Mouse (Mus musculus) R1 (cell line): ENCODE measurements around the gene Mrps7.

ENCODE experiments used
- DNase-seq: peaks from one replicate; pipeline ENCODE4 v3.0.0-alpha.2; 2018; ENCODE audit warnings: low read depth, low spot score

Mrps7 gene

DNA sequence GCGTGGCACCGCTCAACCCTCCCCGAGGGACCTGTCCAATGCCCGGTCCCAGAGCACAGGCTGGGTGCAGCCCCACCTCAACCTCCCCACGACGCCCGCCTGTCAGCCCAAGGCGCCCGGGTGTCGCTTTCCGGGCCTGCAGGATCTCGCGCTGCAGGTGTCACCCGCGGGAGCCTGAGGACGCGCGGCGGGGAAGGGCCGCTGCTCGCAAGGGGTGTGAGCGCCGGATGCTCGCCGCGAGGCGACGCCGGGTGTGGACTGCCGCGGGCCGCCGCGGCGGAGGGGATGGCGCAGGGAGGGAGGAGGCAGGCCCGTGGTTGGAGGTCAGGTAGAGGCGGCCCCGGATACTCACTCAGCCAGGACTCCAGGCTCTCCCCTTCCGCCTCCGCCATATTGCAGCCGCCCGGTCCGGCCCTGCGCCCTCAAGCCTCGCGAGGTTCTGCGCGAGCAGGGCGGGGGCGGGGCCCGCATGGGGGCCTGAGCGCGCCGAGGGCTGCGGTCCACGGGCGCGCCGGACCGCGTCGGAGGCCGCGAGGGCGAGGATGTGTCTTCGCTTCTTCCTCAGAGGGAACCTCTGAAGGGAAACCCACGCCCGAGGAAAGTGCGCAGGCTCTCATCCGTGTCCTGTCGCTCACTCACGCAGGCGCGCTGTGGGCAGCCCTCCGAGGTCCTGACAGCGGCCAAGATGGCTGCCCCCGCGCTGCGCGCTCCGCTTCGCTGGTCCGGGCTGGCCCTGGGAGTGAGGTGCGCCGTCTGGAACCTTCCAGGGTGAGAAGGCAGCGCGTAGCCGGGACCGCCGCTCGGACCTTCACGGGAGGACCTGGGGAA, at the start of gene Mrps7, which contains the start of gene Gga3:
TSS of gene Mrps7 (plus strand) at position 450 of the 828 bp plus-strand sequence.
TSS of gene Gga3 (minus strand) at position 576 of the 828 bp plus-strand sequence.
- peak; percentile 90 for DNase-seq

DNA sequence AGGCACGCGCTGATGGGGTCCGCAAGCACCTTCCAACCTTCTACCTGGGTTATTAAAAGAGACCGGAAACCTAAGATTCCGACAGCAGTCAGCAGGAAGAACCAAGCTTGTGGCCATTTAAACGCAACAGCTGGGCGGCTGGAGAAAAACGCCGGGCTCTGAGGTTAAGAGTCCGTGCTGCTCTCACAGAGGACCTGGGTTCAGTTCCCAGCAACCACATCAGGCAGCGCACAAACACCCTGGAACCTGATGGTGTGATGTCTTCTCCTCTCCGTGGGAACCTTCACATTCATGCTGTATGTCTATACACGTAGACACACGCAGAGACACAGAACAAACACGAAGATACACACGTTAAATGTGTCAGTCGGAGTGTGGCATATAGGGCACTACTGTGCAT, 48.0 kb upstream of the Mrps7 start:
- peak; percentile 51 for DNase-seq

DNA sequence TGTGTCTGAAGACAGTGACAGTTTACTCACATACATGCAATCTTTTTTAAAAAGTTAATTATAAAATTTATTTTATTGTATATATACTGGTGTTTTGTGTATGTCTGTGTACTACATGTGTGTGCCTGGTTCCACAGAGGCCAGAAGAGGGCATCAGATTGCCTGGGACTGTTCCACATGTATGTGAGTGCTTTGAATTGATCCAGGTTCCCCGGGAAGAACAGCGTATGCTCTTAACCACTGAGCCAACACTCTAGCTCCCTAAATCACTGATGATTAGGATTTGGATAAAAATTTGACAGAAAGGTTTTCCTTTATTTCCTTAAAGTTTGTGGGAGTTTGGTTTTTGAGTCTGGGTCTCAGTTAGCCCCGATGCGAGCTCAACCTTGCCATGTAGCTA, 40.3 kb upstream of the Mrps7 start:
- DNase-seq: peak; percentile 59

DNA sequence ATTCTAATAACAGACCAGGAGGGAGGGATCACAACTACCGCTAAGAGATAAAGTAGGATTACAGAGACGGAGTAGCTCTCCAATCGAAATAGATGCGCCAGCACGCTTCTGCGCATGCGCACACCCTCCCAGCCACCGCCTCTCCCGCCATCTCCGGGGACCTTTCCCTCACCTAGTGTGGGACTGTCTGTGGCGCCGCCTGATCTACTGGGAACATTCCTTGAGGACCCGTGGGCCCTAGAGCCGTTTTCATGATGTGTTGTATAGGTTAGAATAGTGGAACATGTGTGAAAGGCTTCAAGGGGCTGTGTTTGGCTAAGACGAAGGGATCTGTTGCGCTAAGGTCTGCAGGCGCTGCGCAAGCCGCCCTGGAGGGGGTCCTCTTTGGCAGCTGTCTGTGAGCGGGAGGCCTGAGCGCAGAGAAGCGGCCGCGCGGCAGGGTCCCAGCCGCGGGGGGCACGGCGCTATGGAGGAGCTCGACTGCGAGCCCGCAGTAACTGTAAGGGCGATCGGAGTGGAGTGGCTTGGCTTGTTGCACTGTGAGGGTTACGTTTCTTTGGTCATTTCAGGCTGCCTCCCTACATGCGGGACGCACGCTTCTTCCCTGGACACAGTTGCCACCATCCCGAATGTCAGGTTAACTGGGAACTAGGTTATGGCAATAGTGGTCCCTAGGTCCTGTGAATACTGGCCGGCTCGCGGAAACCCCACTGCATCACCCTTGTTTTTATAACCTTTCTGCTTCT, 39.5 kb upstream of the Mrps7 start, which contains the start of gene Nup85:
TSS of gene Nup85 (plus strand) at position 371 of the 746 bp plus-strand sequence.
- peak; percentile 97 for DNase-seq

DNA sequence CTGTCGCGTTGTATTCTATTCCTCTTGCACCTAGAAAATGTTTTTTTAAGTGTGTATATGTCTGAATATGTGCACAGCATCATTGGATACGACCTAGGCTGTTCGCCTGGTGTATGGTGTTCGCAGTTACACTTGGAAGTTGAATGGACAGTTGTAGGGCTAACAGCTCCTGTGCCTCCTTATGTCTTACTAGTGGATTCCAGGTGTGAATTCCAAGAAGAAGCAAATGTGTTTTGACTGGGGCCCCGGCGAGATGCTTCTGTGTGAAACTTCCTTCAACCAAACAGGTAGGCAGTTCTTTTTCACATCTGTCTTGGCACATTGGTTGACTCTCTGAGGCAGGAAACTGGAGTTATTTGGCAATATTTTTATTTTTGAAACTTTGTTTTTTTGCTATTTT, 38.8 kb upstream of the Mrps7 start:
- no peak for DNase-seq

DNA sequence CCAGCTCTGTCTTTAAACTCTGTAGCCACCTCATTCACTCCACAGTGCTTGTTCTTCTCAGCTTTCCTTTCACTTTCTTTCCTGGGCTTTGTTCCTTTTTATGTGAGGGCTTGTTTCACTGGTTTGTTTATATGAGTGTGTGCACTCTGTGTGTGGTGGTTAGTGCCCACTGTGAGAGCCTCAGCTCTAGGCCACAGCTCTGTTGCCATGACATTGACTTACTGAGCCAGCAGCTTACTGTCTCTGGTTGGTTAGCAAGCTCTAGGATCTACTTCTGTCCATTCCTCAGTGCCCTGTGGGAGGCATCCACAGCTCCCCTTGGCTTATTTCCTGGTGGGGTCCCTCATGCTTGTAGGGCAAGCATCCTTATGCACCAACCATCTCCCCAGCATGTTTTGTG, 24.6 kb upstream of the Mrps7 start:
- DNase-seq: no peak

DNA sequence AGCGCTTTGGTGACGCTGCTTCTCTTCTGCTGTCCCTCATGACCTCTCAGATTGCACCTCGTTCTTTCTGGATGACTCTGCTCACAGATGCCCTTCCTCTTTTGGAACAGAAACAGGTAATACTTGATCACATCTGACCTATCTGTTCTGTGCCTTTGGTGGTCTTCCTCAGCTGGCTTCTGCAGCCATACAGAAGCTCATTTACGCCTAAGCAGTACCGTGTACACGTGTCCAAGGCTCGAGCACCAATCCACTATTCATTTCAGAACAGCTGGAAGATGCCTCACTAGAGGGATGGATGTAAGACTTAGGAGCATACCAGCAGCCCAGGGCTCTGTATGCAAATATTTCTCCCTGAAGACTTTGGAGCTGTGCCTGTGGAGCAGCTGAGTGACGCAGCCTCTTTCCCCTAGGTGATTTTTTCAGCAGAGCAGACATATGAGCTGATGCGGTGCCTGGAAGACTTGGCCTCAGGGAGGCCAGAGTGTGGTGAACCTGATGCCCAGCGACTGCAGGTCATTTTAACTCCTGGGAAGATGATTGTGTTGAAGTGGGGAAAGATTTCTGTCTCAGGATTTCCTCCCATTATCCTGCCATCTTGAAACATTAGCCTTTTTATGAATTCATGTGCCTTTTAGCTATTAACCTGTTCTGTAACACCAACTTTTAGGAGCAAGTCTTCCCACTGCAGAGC, 20.7 kb upstream of the Mrps7 start:
- DNase-seq: no peak

DNA sequence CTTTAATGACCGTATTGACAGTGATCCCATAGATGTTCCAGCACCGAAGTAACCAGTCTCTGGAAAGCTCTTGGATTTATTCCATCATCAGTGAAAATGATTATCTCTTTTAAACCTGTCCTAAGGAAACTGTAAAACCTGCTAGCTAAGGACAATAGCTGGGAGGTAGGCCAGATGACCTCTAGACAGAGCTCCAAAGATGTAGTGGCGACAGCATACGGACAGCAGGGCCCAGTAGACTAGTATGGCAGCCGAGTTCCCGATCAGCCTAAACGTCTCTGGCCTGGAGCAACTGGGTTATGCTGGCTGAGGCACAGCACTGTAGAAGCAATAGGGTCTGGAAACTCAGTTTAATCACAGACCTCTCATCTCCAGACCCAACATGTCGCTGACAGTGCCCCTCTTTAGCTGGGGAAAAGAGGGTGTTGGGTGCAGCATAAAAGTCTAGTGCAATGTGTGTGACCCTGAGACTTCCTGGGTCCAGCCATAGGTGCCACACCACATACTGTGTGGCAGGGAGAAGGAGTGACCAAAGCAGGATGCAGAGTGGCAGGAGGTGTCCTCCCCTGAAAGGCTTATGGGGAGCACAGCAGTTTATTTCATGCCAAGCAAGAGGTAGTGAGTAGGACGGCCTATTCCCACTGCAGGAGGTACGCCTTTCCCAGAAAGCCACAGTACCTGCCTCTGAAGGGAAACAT, 19.2 kb upstream of the Mrps7 start:
- DNase-seq: no peak

DNA sequence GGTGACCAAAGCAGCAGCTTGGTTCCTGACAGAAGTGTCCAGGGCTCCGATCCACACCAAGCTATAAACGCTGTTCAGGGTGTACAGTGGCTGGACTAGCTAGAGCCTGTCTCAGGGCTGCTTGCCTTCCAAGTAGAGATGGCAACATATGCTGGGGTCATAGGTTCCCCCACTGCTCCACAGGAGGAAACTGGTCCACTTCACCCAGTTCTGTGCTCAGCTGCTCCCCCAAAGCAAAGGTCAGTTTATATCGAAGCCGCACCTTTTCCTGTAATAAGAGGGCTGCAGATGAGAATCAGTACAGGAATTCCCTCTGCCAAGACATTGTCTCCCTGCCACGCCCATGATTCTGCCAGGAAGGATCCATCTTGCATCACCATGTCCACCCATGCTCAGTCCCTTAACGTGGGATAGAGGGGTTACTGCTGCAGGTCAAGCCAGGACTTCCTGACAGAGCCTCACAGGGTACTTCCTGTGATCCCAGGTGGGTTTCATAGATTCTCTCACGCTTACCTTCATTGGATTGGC, 18.1 kb upstream of the Mrps7 start:
- no peak for DNase-seq

DNA sequence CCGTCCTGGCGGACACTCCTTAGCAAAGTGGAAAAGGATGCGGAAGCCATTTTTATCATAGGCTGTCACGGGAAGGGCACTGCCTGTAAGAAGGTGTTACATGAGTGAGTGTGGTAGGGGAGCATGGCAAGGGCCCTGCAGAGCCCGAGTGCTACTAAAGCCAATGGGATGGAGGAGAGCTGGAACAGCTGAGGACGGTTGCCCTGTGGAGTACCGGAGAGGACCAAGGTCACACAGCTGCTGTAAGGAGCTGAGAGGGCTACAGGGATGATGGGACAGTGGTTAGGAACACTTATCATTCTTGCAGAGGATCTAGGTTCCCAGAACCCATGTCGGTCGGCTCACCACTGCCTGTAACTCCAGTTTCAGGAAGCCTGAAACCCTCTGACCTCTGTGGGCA, 17.3 kb upstream of the Mrps7 start:
- no peak for DNase-seq

DNA sequence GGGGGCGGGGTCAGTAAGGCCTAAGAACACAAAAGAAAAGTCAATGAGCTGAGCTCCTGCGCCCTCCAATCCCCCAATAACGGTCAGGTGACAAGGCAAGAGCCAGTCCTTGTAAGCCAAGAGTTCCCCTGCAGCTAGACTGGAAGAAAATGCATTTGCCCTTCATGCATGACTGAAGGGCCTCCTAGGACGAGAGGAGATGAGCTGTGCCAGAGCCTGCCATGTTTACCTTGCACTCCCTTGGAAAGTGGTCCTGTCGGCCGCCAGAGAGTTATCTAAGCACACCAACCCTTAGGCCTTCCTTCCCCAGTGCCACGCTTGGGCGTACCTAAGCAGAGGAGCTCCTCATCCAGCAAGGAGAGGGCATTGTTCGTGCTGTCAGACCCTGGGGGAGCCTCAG, 15.7 kb upstream of the Mrps7 start:
- DNase-seq: peak; percentile 82

DNA sequence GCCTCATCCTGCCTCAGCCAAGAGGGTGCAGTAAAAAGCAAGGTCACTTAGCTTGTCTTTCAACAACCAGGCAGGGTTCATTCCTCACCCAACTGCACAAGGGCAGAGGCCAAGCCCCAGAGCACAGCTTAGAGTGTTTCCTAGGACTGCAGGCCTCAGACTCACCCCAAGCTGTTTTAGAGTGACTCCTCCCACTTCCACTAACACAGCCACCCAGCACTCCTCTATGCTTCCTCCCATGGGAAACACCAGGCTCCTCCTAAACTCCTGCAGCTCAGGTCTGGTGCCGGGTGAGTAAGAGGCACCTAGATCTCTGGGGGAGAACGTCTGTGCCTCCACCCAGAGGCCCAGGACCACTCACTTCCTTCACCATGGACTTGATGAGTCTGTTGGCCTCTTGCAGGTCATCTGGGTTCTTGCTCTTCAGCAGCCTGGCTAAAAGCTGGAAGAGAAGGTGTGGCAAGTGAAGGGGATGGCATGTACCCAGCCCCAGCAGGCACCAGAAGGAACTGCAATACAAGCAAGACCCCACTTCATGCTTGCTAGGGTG, 13.1 kb upstream of the Mrps7 start:
- DNase-seq: peak; percentile 64

DNA sequence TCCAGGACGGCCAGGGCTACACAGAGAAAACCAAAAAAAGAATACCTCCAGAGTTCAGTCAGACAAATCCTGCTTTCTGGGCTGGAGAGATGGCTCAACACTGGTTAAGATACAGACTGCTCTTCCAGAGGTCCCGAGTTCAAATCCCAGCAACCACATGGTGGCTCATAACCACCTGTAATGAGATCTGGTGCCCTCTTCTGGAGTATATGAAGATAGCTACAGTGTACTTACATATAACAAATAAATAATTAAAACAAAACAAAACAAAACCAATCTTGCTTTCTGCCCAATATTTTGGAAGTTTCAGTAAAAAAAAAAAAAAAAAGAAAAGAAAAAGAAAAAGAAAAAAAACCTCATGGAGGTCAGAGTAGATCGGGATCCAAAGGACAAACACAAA, 8.5 kb upstream of the Mrps7 start:
- DNase-seq: peak; percentile 62

DNA sequence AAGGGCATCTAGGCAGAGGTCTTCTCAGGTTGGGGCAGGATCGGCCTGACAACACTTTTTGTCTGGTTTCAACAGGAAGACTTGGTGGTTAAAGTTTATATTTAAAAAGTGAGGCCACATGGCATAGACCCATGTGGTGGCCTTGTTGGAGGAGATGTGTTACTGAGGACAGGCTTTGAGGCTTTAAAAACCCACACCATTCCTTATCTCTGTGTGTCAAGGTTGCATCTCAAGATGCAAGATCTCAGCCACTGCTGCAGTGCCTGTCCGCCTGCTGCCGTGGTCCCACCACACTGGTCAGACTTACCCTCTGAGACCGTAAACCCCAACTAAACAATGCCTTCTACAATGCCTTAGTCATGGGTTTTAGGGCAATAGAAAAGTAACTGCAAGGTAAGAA, 5.4 kb upstream of the Mrps7 start:
- no peak for DNase-seq

DNA sequence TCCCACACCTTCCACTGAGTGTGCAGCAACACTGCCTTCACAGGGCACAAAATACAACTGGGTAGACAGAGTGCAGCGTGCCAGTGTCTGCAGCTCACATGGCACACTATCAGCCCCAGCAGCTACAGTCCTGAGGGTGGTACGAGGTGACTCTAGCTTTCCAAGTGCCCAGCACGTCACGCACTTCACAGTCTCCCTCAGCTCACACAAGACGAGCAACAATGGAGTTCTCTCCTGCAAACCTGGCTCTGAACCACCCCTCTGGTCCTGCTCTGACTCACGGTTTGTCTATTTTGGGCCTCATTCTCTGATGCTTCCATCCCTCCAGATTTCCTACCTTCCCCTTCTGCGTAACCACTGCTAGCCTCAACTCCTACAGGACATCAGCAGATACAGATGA, 4.0 kb upstream of the Mrps7 start:
- DNase-seq: no peak

DNA sequence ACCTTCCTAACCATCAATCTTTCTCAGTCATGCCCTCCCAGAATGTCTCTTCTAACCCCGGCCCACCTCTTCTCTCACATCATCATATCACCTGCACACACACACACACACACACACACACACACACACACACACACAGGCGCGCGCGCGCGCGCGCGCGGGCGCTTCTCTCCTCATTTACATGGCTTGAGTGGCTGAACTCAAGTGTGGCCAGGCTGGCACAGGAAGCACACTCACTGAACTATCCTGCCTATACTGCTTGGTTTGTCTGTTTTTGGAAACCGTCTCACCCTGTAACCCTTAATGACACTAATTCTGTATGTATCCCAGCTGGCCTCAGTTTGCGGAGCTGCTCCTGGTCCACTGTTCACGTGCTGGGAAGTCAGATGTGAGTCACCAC, 3.0 kb upstream of the Mrps7 start:
- DNase-seq: no peak

DNA sequence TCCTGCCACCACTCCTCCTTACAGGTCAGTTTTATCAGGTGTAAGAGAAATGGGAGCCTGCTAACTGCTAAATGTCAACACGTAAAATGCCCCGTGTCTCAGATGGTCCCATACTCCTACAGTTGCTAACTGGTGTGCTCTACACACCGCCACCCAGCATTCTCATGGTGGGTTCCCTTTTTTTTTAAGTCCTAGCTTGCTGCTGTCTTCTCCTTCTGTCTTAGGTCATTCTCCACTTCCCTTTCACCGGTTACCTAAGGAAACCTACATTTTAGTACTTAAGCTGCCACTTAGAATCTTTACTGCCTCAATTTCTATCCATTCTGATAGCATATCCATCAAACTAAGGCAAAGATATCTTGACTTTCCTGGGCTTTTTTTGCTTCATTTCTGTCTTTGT, 2.6 kb upstream of the Mrps7 start:
- no peak for DNase-seq

DNA sequence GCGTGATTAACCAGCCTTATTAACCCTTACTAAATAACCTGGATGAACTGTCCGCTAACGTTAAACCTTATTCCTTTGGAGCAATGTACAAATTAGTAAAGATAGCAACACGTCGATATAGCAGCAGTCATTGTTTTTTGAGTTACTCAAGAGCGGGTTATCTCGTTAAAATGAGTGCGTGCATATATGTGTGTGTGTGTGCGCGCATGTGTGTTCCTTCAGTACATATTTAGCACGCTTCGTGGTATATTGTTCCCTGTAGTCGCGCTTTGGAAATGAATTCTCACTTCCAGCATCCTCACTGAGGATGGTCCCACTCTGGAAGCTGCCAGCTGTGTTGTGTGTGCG, 623 bp upstream of the Mrps7 start:
- DNase-seq: no peak

DNA sequence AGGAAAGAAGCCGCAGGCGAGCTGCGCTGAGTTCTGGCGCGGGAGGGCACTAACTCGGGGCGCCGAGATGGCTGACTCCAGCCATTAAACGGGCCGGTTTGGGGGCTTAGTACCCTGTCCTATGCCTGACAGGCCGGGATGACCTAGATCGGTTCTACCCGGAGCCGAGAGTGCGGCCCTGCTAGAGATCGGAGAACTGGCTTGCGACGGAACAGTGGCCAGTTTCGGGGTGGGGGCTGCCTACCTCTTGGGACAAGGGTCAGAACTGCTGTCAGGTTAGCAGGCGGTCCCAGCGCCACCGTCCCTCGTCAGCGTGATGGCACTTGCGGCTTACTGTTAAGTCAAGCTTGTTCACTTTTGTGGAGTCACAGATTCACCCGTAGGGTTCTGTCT, 575 bp downstream of the Mrps7 start:
- DNase-seq: no peak

DNA sequence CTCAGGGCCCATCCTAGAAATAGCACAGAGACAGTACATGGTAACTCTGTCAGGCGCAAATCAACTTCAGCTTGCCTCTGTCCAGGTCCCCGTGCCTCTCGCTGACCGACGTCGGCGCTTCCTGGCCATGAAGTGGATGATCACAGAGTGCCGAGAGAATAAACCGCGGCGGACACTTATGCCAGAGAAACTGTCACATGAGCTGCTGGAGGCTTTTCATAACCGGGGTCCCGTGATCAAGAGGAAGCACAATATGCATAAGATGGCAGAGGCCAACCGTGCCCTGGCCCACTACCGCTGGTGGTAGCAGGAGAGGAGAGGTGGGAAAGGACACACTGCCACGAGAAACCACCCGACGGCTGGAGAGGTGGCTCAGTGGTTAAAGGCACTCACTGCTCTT, 3.0 kb downstream of the Mrps7 start:
- DNase-seq: no peak
